Mouse (Mus musculus) liver, embryonic 18 days (tissue): Measurements from ENCODE around the gene Inpp5e. TPM values are rescaled to one million over a fixed set of nuclear protein-coding genes. Genes with fewer than 3 reads are reported as not detected.

ENCODE experiments used
- polyA plus RNA-seq: library from polyadenylated mRNA; depleted of rRNA; stranded (reverse); fragments of >200 nt; gene quantifications from 2 replicates; pipeline ENCODE4 v1.2.3, GENCODE M21; 2012; rRNA removed

Inpp5e gene
- polyA plus RNA-seq = 6.1 and 7.1 TPM in 2 replicates

GRCm38 (mm10) chr2:26408515-26409356, at the start of gene Inpp5e:
TSS of gene Inpp5e (minus strand) at chr2:26409203.

GRCm38 (mm10) chr2:26444946-26445665, 36.1 kb upstream of the Inpp5e start, which contains the start of gene Sec16a:
TSS of gene Sec16a (minus strand) at chr2:26445216.

GRCm38 (mm10) chr2:26389154-26389690, 19.8 kb downstream of the Inpp5e start, which contains the start of the genes Entr1 and Pmpca:
TSS of gene Entr1 (minus strand) at chr2:26389316.
TSS of gene Pmpca (plus strand) at chr2:26389339.

GRCm38 (mm10) chr2:26380131-26380771, 28.8 kb downstream of the Inpp5e start, which contains the start of gene Snapc4:
TSS of gene Snapc4 (minus strand) at chr2:26380653.

GRCm38 (mm10) chr2:26360772-26361171, 48.2 kb downstream of the Inpp5e start, which contains the start of gene Card9:
TSS of gene Card9 (minus strand) at chr2:26360918.

GRCm38 (mm10) chr2:26351358-26352290, 57.4 kb downstream of the Inpp5e start, which contains the start of gene Dnlz:
TSS of gene Dnlz (minus strand) at chr2:26352110.

Other genes starting within 250 kb of the Inpp5e start
- not detected in 2 replicates for gene Lhx3, start 200.9 kb downstream of the Inpp5e start, polyA plus RNA-seq
- gene Qsox2, start 171.7 kb downstream of the Inpp5e start, polyA plus RNA-seq = 4.8 and 5.4 TPM in 2 replicates
- 0.06 and 0.08 TPM in 2 replicates for gene Ccdc187, start 114.6 kb downstream of the Inpp5e start, polyA plus RNA-seq
- 2.7 and 3.2 TPM in 2 replicates for gene Gpsm1, start 93.7 kb downstream of the Inpp5e start, polyA plus RNA-seq
- 7.0 and 7.3 TPM in 2 replicates for gene Dnlz, start 57.1 kb downstream of the Inpp5e start, polyA plus RNA-seq
- gene Card9, start 48.3 kb downstream of the Inpp5e start, polyA plus RNA-seq = 9.9 and 14.2 TPM in 2 replicates
- 9.1 and 9.5 TPM in 2 replicates for gene Snapc4, start 28.6 kb downstream of the Inpp5e start, polyA plus RNA-seq
- 33.9 and 35.0 TPM in 2 replicates for gene Entr1, start 19.9 kb downstream of the Inpp5e start, polyA plus RNA-seq
- gene Pmpca, start 19.9 kb downstream of the Inpp5e start, polyA plus RNA-seq = 33.4 and 35.6 TPM in 2 replicates
- gene Sec16a, start 36.0 kb upstream of the Inpp5e start, polyA plus RNA-seq = 16.5 and 19.2 TPM in 2 replicates
- 2.4 and 3.3 TPM in 2 replicates for gene Notch1, start 107.5 kb upstream of the Inpp5e start, polyA plus RNA-seq
- 98.2 and 103 TPM in 2 replicates for gene Egfl7, start 170.8 kb upstream of the Inpp5e start, polyA plus RNA-seq
- not detected in 2 replicates for gene Gm20532, start 177.4 kb upstream of the Inpp5e start, polyA plus RNA-seq
- gene Agpat2, start 195.2 kb upstream of the Inpp5e start, polyA plus RNA-seq = 113 and 116 TPM in 2 replicates
- gene Fam69b, start 219.3 kb upstream of the Inpp5e start, polyA plus RNA-seq = 0.87 and 1.0 TPM in 2 replicates